Mouse (Mus musculus) forebrain, postnatal 0 days (tissue): Measurements from ENCODE around the gene Atf7ip. TPM values are rescaled to one million over a fixed set of nuclear protein-coding genes. Genes with fewer than 3 reads are reported as not detected.

ENCODE experiments used
- ATAC-seq: fragments of 200-750 bp; cut with Nextera tagmentation; 2 replicates; pipeline ENCODE4 v1.8.0; 2017; ENCODE audit warnings: mild to moderate bottlenecking, moderate library complexity
- DNase-seq: peaks from one replicate; pipeline ENCODE4 v3.0.0-alpha.2; 2015
- H3K27ac ChIP-seq: fragments of 300-500 bp; sonication (generic); 2 replicates; pipeline ENCODE4 v1.5.1; 2014; ENCODE audit warnings: low read depth, mild to moderate bottlenecking, antibody characterized with exemption, low read length, moderate library complexity, mixed read lengths
- H3K27me3 ChIP-seq: fragments of 300-500 bp; sonication (generic); 2 replicates; pipeline ENCODE4 v1.6.1; 2014; ENCODE audit warnings: mild to moderate bottlenecking, low read length, mixed read lengths; ENCODE audit not compliant: insufficient read depth
- H3K36me3 ChIP-seq: fragments of 300-500 bp; sonication (generic); 2 replicates; pipeline ENCODE4 v1.6.1; 2014; ENCODE audit warnings: mild to moderate bottlenecking, moderate library complexity; ENCODE audit not compliant: insufficient read depth
- H3K4me1 ChIP-seq: fragments of 300-500 bp; sonication (generic); 2 replicates; pipeline ENCODE4 v1.6.1; 2014; ENCODE audit warnings: antibody characterized with exemption; ENCODE audit not compliant: insufficient read depth
- H3K4me2 ChIP-seq: fragments of 300-500 bp; sonication (generic); 2 replicates; pipeline ENCODE4 v1.6.1; 2014; ENCODE audit warnings: low read depth, mild to moderate bottlenecking, moderate library complexity
- H3K4me3 ChIP-seq: fragments of 300-500 bp; sonication (generic); 2 replicates; pipeline ENCODE4 v1.5.1; 2014; ENCODE audit warnings: low read depth, low read length, mixed read lengths
- H3K9ac ChIP-seq: fragments of 300-500 bp; sonication (generic); 2 replicates; pipeline ENCODE4 v1.6.1; 2014; ENCODE audit warnings: mild to moderate bottlenecking
- H3K9me3 ChIP-seq: fragments of 300-500 bp; sonication (generic); 2 replicates; pipeline ENCODE4 v1.6.1; 2016; ENCODE audit warnings: low read length
- CTCF ChIP-seq: sonication (generic); IDR thresholded peaks from 2 replicates; pipeline ENCODE4 v1.5.1; 2016; ENCODE audit warnings: antibody characterized with exemption, control low read depth, low read depth
- WGBS: fragments of 180-500 bp; shearing (Covaris S2); extraction: QIAGEN DNeasy Blood & Tissue Kit; methylation state at CpG from one replicate; pipeline ENCODE4 v1.1.7; 2014; 5-methylcytosine and 5-hydroxymethylcytosine counted together
- polyA plus RNA-seq: library from polyadenylated mRNA; unstranded; fragments of >200 nt; fragmentation: Nextera tagmentation; extraction: Ambion mirVana; gene quantifications from 2 replicates; pipeline ENCODE4 v1.2.1, GENCODE M21; 2015
- total RNA-seq: library from RNA; depleted of rRNA; stranded (reverse); fragments of >200 nt; gene quantifications from 2 replicates; pipeline ENCODE4 v1.2.3, GENCODE M21; 2014

The Atf7ip gene
- total and polyA plus RNA-seq, 2 experiments from 2014 or later, result 23.5 to 54.8 TPM

DNA sequence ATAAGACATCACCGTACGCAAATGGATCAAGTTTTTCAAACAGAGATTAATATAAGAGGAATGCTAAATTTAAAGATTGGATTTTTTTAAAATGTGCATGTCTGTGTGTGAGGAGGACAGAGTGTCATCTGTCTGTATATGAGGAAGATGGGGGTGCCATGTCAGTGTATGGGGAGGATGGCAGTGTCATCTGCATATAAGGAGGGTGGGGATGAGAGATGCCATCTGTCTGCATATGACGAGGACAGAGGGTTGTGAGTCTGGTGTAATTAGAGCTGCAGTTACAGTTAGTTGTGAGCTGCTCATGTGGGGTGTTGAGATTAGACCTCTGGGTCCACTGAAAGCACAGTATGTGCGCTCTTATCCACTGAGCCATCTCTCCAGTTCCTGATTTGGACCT is 84.8 kb downstream of the Atf7ip start:
- no peaks in the 10 kb centered on the region for H3K4me1 ChIP-seq
- H3K27me3 ChIP-seq, result no peaks in the 10 kb centered on the region
- no peak overlapping the region for H3K4me3 ChIP-seq
- H3K36me3 ChIP-seq, result peaks cover 55% of the 10 kb centered on the region
- no peaks in the 10 kb centered on the region for H3K9me3 ChIP-seq
- TF ChIP-seq CTCF, result no peak
- no peak overlapping the region for H3K4me2 ChIP-seq
- ATAC-seq (0 out of 2 replicates have a peak, but pooled peaks have one; percentile 43), DNase-seq (no peak)
- H3K27ac ChIP-seq, result peak overlapping the region; percentile 9; the same call in 1 of the 2 replicates
- WGBS, result 80% methylated on average over 4 of the region's 4 CpGs
- H3K9ac ChIP-seq, result no peak overlapping the region

DNA sequence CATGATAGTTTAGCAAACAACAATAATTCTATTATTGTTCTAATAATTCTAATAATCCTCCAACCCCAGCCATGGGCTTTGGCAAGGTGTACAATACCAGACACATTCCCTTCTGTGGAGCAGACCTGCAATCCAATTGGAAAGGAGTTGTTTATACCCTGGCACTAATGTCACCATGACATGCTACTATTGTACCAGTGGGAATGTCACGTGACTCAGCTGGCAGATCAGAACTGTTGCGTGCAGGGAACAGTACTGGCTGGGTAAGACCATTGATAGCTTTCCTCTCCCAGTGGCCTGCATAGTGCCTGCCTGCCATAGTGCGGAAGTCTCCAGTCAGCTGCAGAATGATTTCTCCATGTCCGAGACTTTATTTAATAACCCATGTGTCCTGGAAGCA is 88.6 kb downstream of the Atf7ip start:
- no peaks in the 10 kb centered on the region for H3K4me1 ChIP-seq
- WGBS, result 88% methylated on average over 4 of the region's 4 CpGs
- no peaks in the 10 kb centered on the region for H3K27me3 ChIP-seq
- DNase-seq (no peak), ATAC-seq (no peak; the same call in 1 of the 2 replicates)
- no peak overlapping the region for H3K4me3 ChIP-seq
- H3K9me3 ChIP-seq, result no peaks in the 10 kb centered on the region
- no peak overlapping the region for H3K9ac ChIP-seq
- peaks cover 50% of the 10 kb centered on the region for H3K36me3 ChIP-seq
- H3K4me2 ChIP-seq, result no peak overlapping the region
- H3K27ac ChIP-seq, result no peak overlapping the region
- TF ChIP-seq CTCF, result no peak

GRCm38 (mm10) chr6:136602601-136603000 is 96.6 kb downstream of the Atf7ip start:
- H3K36me3 ChIP-seq, result peaks cover 71% of the 10 kb centered on the region
- H3K9me3 ChIP-seq, result no peaks in the 10 kb centered on the region
- H3K27ac ChIP-seq, result no peak overlapping the region
- DNase-seq (no peak), ATAC-seq (no peak)
- H3K4me1 ChIP-seq, result no peaks in the 10 kb centered on the region
- no peaks in the 10 kb centered on the region for H3K27me3 ChIP-seq
- H3K9ac ChIP-seq, result no peak overlapping the region
- no peak overlapping the region for H3K4me3 ChIP-seq
- 87% methylated on average over 7 of the region's 7 CpGs for WGBS
- H3K4me2 ChIP-seq, result no peak overlapping the region
- no peak for TF ChIP-seq CTCF

DNA sequence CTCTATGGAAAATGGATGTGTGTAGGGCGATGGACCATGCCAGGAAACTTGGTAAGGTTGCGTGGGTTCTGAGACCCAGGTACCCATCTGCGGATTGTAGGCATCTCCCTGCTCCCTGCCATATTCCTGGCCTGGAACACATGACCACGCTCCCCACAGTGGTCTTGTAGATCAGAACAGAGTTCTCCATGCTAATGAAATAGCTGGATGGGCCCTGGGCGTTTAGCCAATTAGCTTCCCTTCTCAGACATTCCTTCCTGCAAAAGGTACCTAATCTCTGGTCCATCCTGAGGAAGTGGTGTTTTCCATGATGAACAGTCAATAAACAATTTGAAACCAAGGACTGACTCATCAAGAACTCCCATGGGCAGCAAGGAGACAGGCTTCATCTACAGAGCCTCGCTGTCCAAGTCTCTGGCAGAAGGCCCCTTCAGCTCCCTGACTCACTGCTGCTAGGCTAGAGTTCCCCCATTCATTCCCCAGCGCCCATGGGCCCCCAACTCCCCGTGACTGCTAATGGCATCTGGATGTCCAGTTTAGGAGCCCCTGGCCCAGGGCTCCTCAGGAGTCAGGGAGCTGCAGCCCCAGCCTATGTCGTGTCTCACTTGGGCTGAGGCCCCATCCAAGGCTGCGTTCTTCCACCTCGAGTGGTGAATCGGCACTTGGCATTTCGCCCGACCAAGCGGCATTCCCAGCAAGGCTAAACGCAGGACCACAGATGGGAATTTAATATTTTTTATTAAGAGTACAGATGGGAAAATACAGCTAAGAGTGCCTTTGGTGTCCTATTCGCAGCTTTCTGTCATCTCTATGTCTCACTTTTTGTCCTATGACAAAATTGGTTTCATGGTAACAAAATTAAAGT is 105.6 kb downstream of the Atf7ip start:
- Histone ChIP-seq H3K4me1 (no peaks in the 10 kb centered on the region), H3K4me2 (no peak overlapping the region), H3K27me3 (no peaks in the 10 kb centered on the region), H3K36me3 (peaks cover 40% of the 10 kb centered on the region), H3K27ac (no peak overlapping the region), H3K9ac (no peak overlapping the region), H3K9me3 (0 out of 2 replicates have a peak, but pooled peaks cover 4% of the 10 kb centered on the region), H3K4me3 (no peak overlapping the region)
- TF ChIP-seq CTCF, result no peak
- DNase-seq (no peak), ATAC-seq (no peak)
- WGBS, result 91% methylated on average over 17 of the region's 17 CpGs

GRCm38 (mm10) chr6:136612312-136612711 is 106.3 kb downstream of the Atf7ip start:
- ATAC-seq (no peak), DNase-seq (no peak)
- no peaks in the 10 kb centered on the region for H3K27me3 ChIP-seq
- peaks cover 34% of the 10 kb centered on the region for H3K36me3 ChIP-seq
- H3K4me1 ChIP-seq, result no peaks in the 10 kb centered on the region
- H3K9ac ChIP-seq, result no peak overlapping the region
- peak; percentile 35 for TF ChIP-seq CTCF
- H3K9me3 ChIP-seq, result 0 out of 2 replicates have a peak, but pooled peaks cover 4% of the 10 kb centered on the region
- no peak overlapping the region for H3K4me3 ChIP-seq
- H3K27ac ChIP-seq, result no peak overlapping the region
- WGBS, result 97% methylated on average over 3 of the region's 3 CpGs
- H3K4me2 ChIP-seq, result no peak overlapping the region

DNA sequence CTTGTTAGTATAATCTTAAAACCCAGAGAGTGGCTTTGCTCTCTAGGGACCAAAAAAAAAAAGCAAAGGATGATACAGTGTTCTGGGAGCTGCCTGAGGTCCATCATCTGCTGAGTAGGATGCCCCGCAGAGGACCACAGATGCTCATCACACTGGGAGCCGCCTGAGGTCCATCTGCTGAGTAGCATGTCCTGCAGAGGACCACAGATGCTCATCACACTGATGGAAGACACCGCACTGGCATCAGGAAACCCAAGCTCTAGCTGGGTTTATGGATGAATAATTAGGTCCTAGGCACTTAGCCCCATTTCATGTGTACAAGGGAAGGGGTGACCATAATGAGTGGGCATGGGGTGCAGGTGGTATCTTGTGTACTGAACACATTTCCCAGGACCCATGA is 108.2 kb downstream of the Atf7ip start:
- H3K27me3 ChIP-seq, result no peaks in the 10 kb centered on the region
- WGBS, result 82% methylated on average over 3 of the region's 3 CpGs
- DNase-seq (no peak), ATAC-seq (no peak)
- no peak overlapping the region for H3K9ac ChIP-seq
- no peak overlapping the region for H3K4me3 ChIP-seq
- H3K27ac ChIP-seq, result no peak overlapping the region
- no peak for TF ChIP-seq CTCF
- no peaks in the 10 kb centered on the region for H3K4me1 ChIP-seq
- 0 out of 2 replicates have a peak, but pooled peaks cover 4% of the 10 kb centered on the region for H3K9me3 ChIP-seq
- no peak overlapping the region for H3K4me2 ChIP-seq
- peaks cover 19% of the 10 kb centered on the region for H3K36me3 ChIP-seq
